Mouse (Mus musculus) cerebellum, postnatal 25 days (tissue): ENCODE measurements at regions not wholly inside any gene's neighbourhood (a gene's known extent, or its start where the extent isn't known, plus 50 kb on each side); places are given as distances from the start of the nearest gene placed in this dataset.

ENCODE experiments used
- DNase-seq, 2 experiments: peaks; one replicate each; pipeline ENCODE4 v3.0.0; 2021; ENCODE audit warnings: mixed read lengths in 2 of 2

DNA sequence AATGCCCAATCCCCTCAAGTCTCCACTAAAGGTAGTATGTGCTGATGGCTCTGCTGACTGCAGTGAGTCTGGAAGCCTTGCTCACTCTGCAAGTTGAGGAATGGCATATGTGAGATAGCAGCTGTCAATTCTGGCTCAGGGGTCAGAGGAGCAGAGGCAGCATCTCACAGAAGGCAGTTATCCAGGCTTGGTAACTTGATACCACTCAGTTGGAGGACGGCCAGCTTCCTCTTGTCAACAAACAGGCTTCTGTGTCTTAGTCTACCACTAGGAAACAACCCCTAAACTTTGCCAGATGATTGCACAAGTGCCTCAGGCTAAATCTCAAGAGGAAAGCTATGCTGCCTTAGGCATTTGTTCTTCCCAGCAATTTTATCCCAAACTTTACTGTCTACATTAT lies 55.7 kb upstream of the Gabre start:
- DNase-seq, result peak in 1 of 2 experiments; percentile 1

DNA sequence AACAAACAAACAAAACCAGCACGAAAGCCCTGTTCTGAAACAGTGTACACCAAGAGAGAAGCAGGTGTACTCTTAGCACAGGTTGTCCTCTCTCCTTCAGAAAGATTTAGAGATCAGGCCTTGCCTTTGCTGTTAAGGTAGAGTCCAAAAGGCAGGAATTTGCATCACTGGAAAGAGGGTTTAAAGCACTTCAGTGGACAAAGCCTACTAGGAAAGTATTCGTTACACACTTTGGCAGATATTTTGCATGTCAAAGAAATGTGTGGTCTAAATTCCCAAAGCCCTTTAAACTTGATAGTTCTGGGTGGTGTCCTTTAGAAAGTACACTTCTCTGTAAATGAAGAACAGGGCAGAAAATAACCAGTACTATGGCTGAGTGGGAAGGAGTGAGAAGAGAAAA lies 54.2 kb upstream of the Gabre start:
- DNase-seq, result no peak
